ENCODE assay signal across 21 mouse cellular contexts in genomic region chr10:24712901-24713300, GRCm38 (mm10). TPM values are rescaled to one million over a fixed set of nuclear protein-coding genes. Genes with fewer than 3 reads are reported as not detected.
A peak's percentile ranks its signal among the peaks of the same experiment; 100 is the strongest.
DNase-seq lines count a peak whose midpoint lies in the region; ATAC-seq and TF ChIP-seq lines count a peak whose summit lies in the region.
"Had no signal": no experiment of that assay in that cellular context is flagged by ENCODE, and none has a peak within 500 bp of the region (broad histone marks: within the 10 kb centered on the region; RNA-seq: fewer than 3 reads in every experiment).

No protein-coding gene starts in this region.

- H3K4me3 ChIP-seq in hindbrain, embryonic 11.5 days (ENCODE audit: low read depth, low read length), result no peak overlapping the region
- no peak overlapping the region for H3K4me3 ChIP-seq in hindbrain, embryonic 13.5 days
- H3K4me3 ChIP-seq in neural tube, embryonic 13.5 days, result no peak overlapping the region
- no peak overlapping the region for H3K4me3 ChIP-seq in intestine, postnatal 0 days (ENCODE audit: low read depth, low read length)

- H3K9me3 ChIP-seq in hindbrain, embryonic 11.5 days (ENCODE audit: control insufficient read depth, low read length), result no peaks in the 10 kb centered on the region
- H3K9me3 ChIP-seq in hindbrain, embryonic 13.5 days, result no peaks in the 10 kb centered on the region
- H3K9me3 ChIP-seq in neural tube, embryonic 13.5 days, result no peaks in the 10 kb centered on the region
- H3K9me3 ChIP-seq in intestine, postnatal 0 days (ENCODE audit: control insufficient read depth), result no peaks in the 10 kb centered on the region
- H3K9me3 ChIP-seq: embryonic facial prominence, embryonic 10.5 days; embryonic facial prominence, embryonic 15.5 days; neural tube, embryonic 12.5 days had no signal

- peak; percentile 18 for DNase-seq in hindbrain, embryonic 11.5 days (ENCODE audit: low spot score)
- DNase-seq in neural tube, embryonic 10.5 days (ENCODE audit: extremely low spot score, low spot score), result no peak
- peak; percentile 14 for DNase-seq in splenic B cell, adult 2 months (ENCODE audit: low read depth, low spot score)
- DNase-seq in kidney, adult 8-10 months, result no peak
- DNase-seq: adrenal gland, adult 2 months; adrenal gland, postnatal 36 days; cerebellum, adult 2 months; heart, postnatal 36 days; kidney, adult 2 months; kidney, postnatal 4 days; left cerebral cortex, postnatal 4 days; lung, adult 18-20 months; thymus, postnatal 14 days had no signal

- H3K9ac ChIP-seq in hindbrain, embryonic 11.5 days (ENCODE audit: low read depth, low read length), result no peak overlapping the region
- no peak overlapping the region for H3K9ac ChIP-seq in hindbrain, embryonic 13.5 days
- H3K9ac ChIP-seq in neural tube, embryonic 13.5 days, result no peak overlapping the region
- no peak overlapping the region for H3K9ac ChIP-seq in intestine, postnatal 0 days (ENCODE audit: low read depth, low read length)
- H3K9ac ChIP-seq: embryonic facial prominence, embryonic 15.5 days; neural tube, embryonic 12.5 days had no signal

- no peak overlapping the region for H3K27ac ChIP-seq in hindbrain, embryonic 11.5 days (ENCODE audit: low read depth, low read length)
- no peak overlapping the region for H3K27ac ChIP-seq in hindbrain, embryonic 13.5 days
- no peak overlapping the region for H3K27ac ChIP-seq in neural tube, embryonic 13.5 days (replicated peaks)
- H3K27ac ChIP-seq in intestine, postnatal 0 days (ENCODE audit: low read depth, low read length), result no peak overlapping the region
- H3K27ac ChIP-seq: embryonic facial prominence, embryonic 15.5 days; hindbrain, embryonic 14.5 days; neural tube, embryonic 12.5 days had no signal

- no peaks in the 10 kb centered on the region; the same call in 1 of the 2 replicates for H3K27me3 ChIP-seq in hindbrain, embryonic 11.5 days (ENCODE audit: control insufficient read depth, insufficient read depth, low read length)
- H3K27me3 ChIP-seq in hindbrain, embryonic 13.5 days, result peaks cover 21% of the 10 kb centered on the region
- peaks cover 32% of the 10 kb centered on the region for H3K27me3 ChIP-seq in neural tube, embryonic 13.5 days
- H3K27me3 ChIP-seq in intestine, postnatal 0 days (replicated peaks; ENCODE audit: control insufficient read depth, insufficient read depth, low read length), result no peaks in the 10 kb centered on the region
- H3K27me3 ChIP-seq in splenic B cell, adult 2 months (ENCODE audit: control insufficient read depth, insufficient read depth, low read length, poor library complexity, severe bottlenecking), result no peaks in the 10 kb centered on the region

- TF ChIP-seq CTCF in intestine, postnatal 0 days (IDR thresholded peaks at IDR 0.05; ENCODE audit: low read depth), result no peak

- no peaks in the 10 kb centered on the region for H3K4me1 ChIP-seq in hindbrain, embryonic 11.5 days (replicated peaks; ENCODE audit: control insufficient read depth, insufficient read depth, low read length)
- peaks cover 9% of the 10 kb centered on the region for H3K4me1 ChIP-seq in hindbrain, embryonic 13.5 days (replicated peaks)
- peaks cover 11% of the 10 kb centered on the region for H3K4me1 ChIP-seq in neural tube, embryonic 13.5 days (replicated peaks)
- 0 out of 2 replicates have a peak, but pooled peaks cover 2% of the 10 kb centered on the region for H3K4me1 ChIP-seq in intestine, postnatal 0 days (replicated peaks; ENCODE audit: control insufficient read depth, insufficient read depth, low read length)

- WGBS in hindbrain, embryonic 11.5 days, result 77% methylated on average over 5 of the region's 5 CpGs
- 82% methylated on average over 5 of the region's 5 CpGs for WGBS in hindbrain, embryonic 13.5 days
- WGBS in neural tube, embryonic 13.5 days, result 73% methylated on average over 5 of the region's 5 CpGs
- 84% methylated on average over 5 of the region's 5 CpGs for WGBS in intestine, postnatal 0 days

- ATAC-seq in hindbrain, embryonic 11.5 days (ENCODE audit: low FRiP score), result no peak
- ATAC-seq in hindbrain, embryonic 13.5 days (ENCODE audit: low FRiP score), result no peak
- ATAC-seq in neural tube, embryonic 13.5 days (ENCODE audit: low read depth), result no peak
- no peak for ATAC-seq in intestine, postnatal 0 days
- no peak for ATAC-seq in erythroblast, adult 5-6 weeks (replicated peaks; ENCODE audit: low FRiP score, poor library complexity, severe bottlenecking)

- no peaks in the 10 kb centered on the region for H3K36me3 ChIP-seq in hindbrain, embryonic 11.5 days (ENCODE audit: control insufficient read depth, insufficient read depth, low read length)
- no peaks in the 10 kb centered on the region for H3K36me3 ChIP-seq in hindbrain, embryonic 13.5 days
- no peaks in the 10 kb centered on the region for H3K36me3 ChIP-seq in neural tube, embryonic 13.5 days
- no peaks in the 10 kb centered on the region for H3K36me3 ChIP-seq in intestine, postnatal 0 days (ENCODE audit: control insufficient read depth, insufficient read depth)
- no peaks in the 10 kb centered on the region for H3K36me3 ChIP-seq in splenic B cell, adult 2 months (ENCODE audit: control insufficient read depth, insufficient read depth, low read length, poor library complexity, severe bottlenecking)
- H3K36me3 ChIP-seq: embryonic facial prominence, embryonic 10.5 days; embryonic facial prominence, embryonic 15.5 days; neural tube, embryonic 12.5 days had no signal

- H3K4me2 ChIP-seq in hindbrain, embryonic 11.5 days (replicated peaks; ENCODE audit: low read depth, low read length), result no peak overlapping the region
- no peak overlapping the region for H3K4me2 ChIP-seq in hindbrain, embryonic 13.5 days
- H3K4me2 ChIP-seq in neural tube, embryonic 13.5 days, result peak overlapping the region; percentile 100
- H3K4me2 ChIP-seq in intestine, postnatal 0 days (replicated peaks; ENCODE audit: low read depth), result peak overlapping the region; percentile 100; the same call in 1 of the 2 replicates

RNA-seq across cellular contexts. Expression of gene Enpp1, which starts 0.9 kb away (rescaled TPM):
- polyA plus RNA-seq in hindbrain, embryonic 11.5 days (2014; fragmentation: Nextera tagmentation; extraction: Ambion mirVana), result 0.66 and 1.2 TPM in 2 replicates
- 2.8 and 3.2 TPM in 2 replicates for polyA plus RNA-seq in hindbrain, embryonic 13.5 days (2015; fragmentation: Nextera tagmentation; extraction: Ambion mirVana)
- polyA plus RNA-seq in neural tube, embryonic 13.5 days (2015; fragmentation: Nextera tagmentation; extraction: Ambion mirVana), result 2.2 and 4.1 TPM in 2 replicates
- polyA plus RNA-seq in intestine, postnatal 0 days (2015; fragmentation: Nextera tagmentation; extraction: Ambion mirVana), result 14.1 and 14.7 TPM in 2 replicates
- 0.38 and 0.42 TPM in 2 replicates for total RNA-seq in erythroblast, adult 5-6 weeks (2015; ENCODE audit: low replicate concordance)
- total RNA-seq in erythroblast, adult 5-6 weeks (2017; ENCODE audit: low replicate concordance), result 0.09 and 0.70 TPM in 2 replicates

Comparison
In these comparisons a context has a peak if more than half of its experiments do, and no peak if none do; other contexts are left out.
1. DNase-seq: peak in hindbrain, embryonic 11.5 days (single experiment) and splenic B cell, adult 2 months (single experiment); none in neural tube, embryonic 10.5 days (single experiment) and kidney, adult 8-10 months (0 of 2).
2. H3K4me2 ChIP-seq: peak in neural tube, embryonic 13.5 days (single experiment) and intestine, postnatal 0 days (single experiment); none in hindbrain, embryonic 11.5 days (single experiment) and hindbrain, embryonic 13.5 days (single experiment).